Mouse (Mus musculus): ENCODE results near the gene Ciita. TPM values are rescaled to one million over a fixed set of nuclear protein-coding genes. Genes with fewer than 3 reads are reported as not detected.

The Ciita gene
- 1.8 TPM in 1 of 2 replicates, not detected in the other for total RNA-seq (2014; fragmentation: Nextera tagmentation)
- 0.70 and 1.3 TPM in 2 replicates for total RNA-seq (2017)

- ATAC-seq (replicated peaks; ENCODE audit: low FRiP score, low TSS enrichment, poor library complexity, severe bottlenecking): no peak
These were observed at the start of gene Ciita for GRCm38 (mm10) chr16:10479857-10480256. Gene Ciita (plus strand): TSS chr16:10480059.

- no peak for ATAC-seq (replicated peaks; ENCODE audit: low FRiP score, low TSS enrichment, poor library complexity, severe bottlenecking)
These were observed 47.9 kb upstream of the Ciita start for GRCm38 (mm10) chr16:10431911-10432310.

- ATAC-seq (replicated peaks; ENCODE audit: low FRiP score, low TSS enrichment, poor library complexity, severe bottlenecking): no peak
These were observed 47.5 kb upstream of the Ciita start for GRCm38 (mm10) chr16:10432387-10432786.

GRCm38 (mm10) chr16:10433344-10433743 lies 46.5 kb upstream of the Ciita start:
- ATAC-seq (replicated peaks; ENCODE audit: low FRiP score, low TSS enrichment, poor library complexity, severe bottlenecking): no peak

GRCm38 (mm10) chr16:10436166-10436565 lies 43.7 kb upstream of the Ciita start:
- no peak for ATAC-seq (replicated peaks; ENCODE audit: low FRiP score, low TSS enrichment, poor library complexity, severe bottlenecking)

GRCm38 (mm10) chr16:10438055-10438454 lies 41.8 kb upstream of the Ciita start:
- no peak for ATAC-seq (replicated peaks; ENCODE audit: low FRiP score, low TSS enrichment, poor library complexity, severe bottlenecking)

GRCm38 (mm10) chr16:10441328-10441727 lies 38.5 kb upstream of the Ciita start:
- ATAC-seq (replicated peaks; ENCODE audit: low FRiP score, low TSS enrichment, poor library complexity, severe bottlenecking): no peak

GRCm38 (mm10) chr16:10441761-10442160 lies 38.1 kb upstream of the Ciita start:
- ATAC-seq (replicated peaks; ENCODE audit: low FRiP score, low TSS enrichment, poor library complexity, severe bottlenecking): no peak

GRCm38 (mm10) chr16:10443723-10444122 lies 36.1 kb upstream of the Ciita start:
- no peak for ATAC-seq (replicated peaks; ENCODE audit: low FRiP score, low TSS enrichment, poor library complexity, severe bottlenecking)

GRCm38 (mm10) chr16:10446573-10447263 lies 33.1 kb upstream of the Ciita start:
- no peak for ATAC-seq (replicated peaks; ENCODE audit: low FRiP score, low TSS enrichment, poor library complexity, severe bottlenecking)

GRCm38 (mm10) chr16:10447264-10447594 lies 32.6 kb upstream of the Ciita start, which contains the start of gene Tvp23a:
Gene Tvp23a (minus strand): TSS chr16:10447362.
- no peak for ATAC-seq (replicated peaks; ENCODE audit: low FRiP score, low TSS enrichment, poor library complexity, severe bottlenecking)

GRCm38 (mm10) chr16:10447781-10448180 lies 32.1 kb upstream of the Ciita start:
- ATAC-seq (replicated peaks; ENCODE audit: low FRiP score, low TSS enrichment, poor library complexity, severe bottlenecking): no peak

- ATAC-seq (replicated peaks; ENCODE audit: low FRiP score, low TSS enrichment, poor library complexity, severe bottlenecking): no peak
These were observed 30.9 kb upstream of the Ciita start for GRCm38 (mm10) chr16:10448931-10449330.

- ATAC-seq (replicated peaks; ENCODE audit: low FRiP score, low TSS enrichment, poor library complexity, severe bottlenecking): no peak
These were observed 28.0 kb upstream of the Ciita start for GRCm38 (mm10) chr16:10451906-10452305.

GRCm38 (mm10) chr16:10452445-10452896 lies 27.4 kb upstream of the Ciita start:
- peak; percentile 30; the same call in 1 of the 2 replicates for ATAC-seq (replicated peaks; ENCODE audit: low FRiP score, low TSS enrichment, poor library complexity, severe bottlenecking)

GRCm38 (mm10) chr16:10453872-10454582 lies 25.8 kb upstream of the Ciita start:
- ATAC-seq (replicated peaks; ENCODE audit: low FRiP score, low TSS enrichment, poor library complexity, severe bottlenecking): no peak

GRCm38 (mm10) chr16:10454583-10454974 lies 25.3 kb upstream of the Ciita start:
- ATAC-seq (replicated peaks; ENCODE audit: low FRiP score, low TSS enrichment, poor library complexity, severe bottlenecking): no peak

GRCm38 (mm10) chr16:10460188-10460587 lies 19.7 kb upstream of the Ciita start:
- ATAC-seq (replicated peaks; ENCODE audit: low FRiP score, low TSS enrichment, poor library complexity, severe bottlenecking): no peak

GRCm38 (mm10) chr16:10461178-10461577 lies 18.7 kb upstream of the Ciita start:
- ATAC-seq (replicated peaks; ENCODE audit: low FRiP score, low TSS enrichment, poor library complexity, severe bottlenecking): no peak

- ATAC-seq (replicated peaks; ENCODE audit: low FRiP score, low TSS enrichment, poor library complexity, severe bottlenecking): no peak
These were observed 14.7 kb upstream of the Ciita start for GRCm38 (mm10) chr16:10465011-10465681.
